Mouse (Mus musculus) G1E (cell line): ENCODE measurements around the gene Abi2.

Source experiments
- CTCF ChIP-seq: IDR thresholded peaks from 2 replicates; pipeline ENCODE4 v1.5.1; 2012; ENCODE audit warnings: low read depth, low read length, inconsistent platforms, mixed read lengths
- GATA1 ChIP-seq: IDR thresholded peaks from 2 replicates; pipeline ENCODE4 v1.6.1; 2012; ENCODE audit warnings: borderline replicate concordance, low read length, inconsistent platforms, mixed read lengths
- GATA2 ChIP-seq: IDR thresholded peaks from 2 replicates; pipeline ENCODE4 v1.6.1; 2012; ENCODE audit warnings: low read depth, low read length, inconsistent platforms, borderline replicate concordance
- POLR2AphosphoS5 ChIP-seq: IDR thresholded peaks from 2 replicates; pipeline ENCODE4 v1.6.1; 2012; ENCODE audit warnings: low read depth, low read length, inconsistent platforms; ENCODE audit not compliant: insufficient replicate concordance
- TAL1 ChIP-seq: conservative IDR thresholded peaks from 2 replicates; pipeline ENCODE4 v1.6.1; 2012; ENCODE audit warnings: low read depth, low read length, inconsistent platforms, mixed read lengths

DNA sequence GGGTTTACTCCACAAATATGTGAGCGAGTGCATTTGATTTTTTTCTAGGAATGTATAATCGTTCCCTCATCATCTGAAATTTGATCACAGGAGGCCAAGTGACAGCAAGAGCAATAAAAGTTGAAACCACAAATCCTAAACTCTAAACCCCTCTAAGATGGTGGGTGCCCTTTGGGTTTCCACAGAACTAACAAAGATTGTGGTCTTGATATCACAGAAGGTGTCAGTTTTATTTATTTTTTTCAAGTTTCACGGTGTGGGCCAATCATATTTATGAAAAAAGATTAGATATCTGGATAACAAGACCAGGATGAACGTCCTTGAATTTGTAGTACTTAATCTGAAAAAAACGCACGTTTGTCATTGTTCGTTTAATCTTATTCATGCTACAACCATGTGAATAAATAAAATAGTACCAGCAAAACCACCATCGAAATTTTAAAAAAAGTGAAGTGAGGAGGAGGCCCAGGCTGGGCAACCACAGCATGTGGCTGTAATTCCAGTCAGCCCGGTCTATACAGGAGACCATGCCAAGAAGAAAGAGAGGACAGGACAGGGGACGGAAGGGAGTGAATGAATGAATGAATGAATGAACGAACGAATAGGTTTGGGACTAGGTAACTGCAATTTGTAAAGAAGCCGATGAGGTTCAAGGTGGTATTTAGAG lies 785 bp upstream of the Abi2 start:
- TF ChIP-seq CTCF = no peak
- no peak for TF ChIP-seq POLR2AphosphoS5
- TF ChIP-seq GATA1 = no peak
- TF ChIP-seq TAL1 = no peak
- TF ChIP-seq GATA2 = no peak
